Mouse (Mus musculus) G1E (cell line): Measurements from ENCODE around the gene Ddr1.

Experiments used
- CTCF ChIP-seq: IDR thresholded peaks from 2 replicates; pipeline ENCODE4 v1.5.1; 2012; ENCODE audit warnings: low read depth, low read length, inconsistent platforms, mixed read lengths
- GATA1 ChIP-seq: IDR thresholded peaks from 2 replicates; pipeline ENCODE4 v1.6.1; 2012; ENCODE audit warnings: borderline replicate concordance, low read length, inconsistent platforms, mixed read lengths
- GATA2 ChIP-seq: IDR thresholded peaks from 2 replicates; pipeline ENCODE4 v1.6.1; 2012; ENCODE audit warnings: low read depth, low read length, inconsistent platforms, borderline replicate concordance
- POLR2AphosphoS5 ChIP-seq: IDR thresholded peaks from 2 replicates; pipeline ENCODE4 v1.6.1; 2012; ENCODE audit warnings: low read depth, low read length, inconsistent platforms; ENCODE audit not compliant: insufficient replicate concordance
- TAL1 ChIP-seq: conservative IDR thresholded peaks from 2 replicates; pipeline ENCODE4 v1.6.1; 2012; ENCODE audit warnings: low read depth, low read length, inconsistent platforms, mixed read lengths

DNA sequence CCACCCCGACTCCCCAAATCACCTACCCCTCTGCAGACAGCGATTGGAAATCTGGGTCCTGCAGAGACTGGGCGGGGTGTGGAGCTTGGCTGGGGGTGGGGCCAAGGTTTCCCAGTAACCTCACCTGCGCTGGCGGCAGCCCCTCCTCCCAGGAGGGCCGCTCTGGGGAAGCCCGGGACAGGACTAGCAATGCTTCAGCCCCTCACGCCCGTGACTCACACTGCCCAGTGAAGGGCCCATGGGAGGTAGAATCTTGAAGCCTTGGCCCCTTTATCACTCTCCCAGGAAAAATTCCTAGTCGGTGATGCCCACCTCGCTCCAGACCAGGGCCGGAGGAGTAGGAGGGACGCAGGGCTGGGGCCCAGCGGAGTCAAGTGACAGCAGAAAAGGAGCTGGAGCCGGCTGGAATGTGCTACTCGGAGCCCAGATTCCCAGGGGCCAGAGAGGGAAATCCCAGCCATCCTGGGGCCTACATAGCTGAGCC lies 2.4 kb downstream of the Ddr1 start:
- no peak for TF ChIP-seq GATA1
- TF ChIP-seq CTCF: no peak
- no peak for TF ChIP-seq POLR2AphosphoS5
- TF ChIP-seq GATA2: no peak
- TF ChIP-seq TAL1: no peak
